Mouse (Mus musculus) forebrain, embryonic 10.5 days (tissue): ENCODE results near the gene Epc2. TPM values are rescaled to one million over a fixed set of nuclear protein-coding genes. Genes with fewer than 3 reads are reported as not detected.
"Not testable (repeated sequence)": the region's sequence is repeated elsewhere in the genome, so short reads cannot be mapped to it uniquely, and the experiment has no call there.

Experiments used
- DNase-seq: peaks from one replicate; pipeline ENCODE4 v3.0.0-alpha.2; 2017; ENCODE audit warnings: low spot score; ENCODE audit errors: extremely low spot score
- H3K27ac ChIP-seq: fragments of 300-500 bp; sonication (generic); 2 replicates; pipeline ENCODE4 v1.5.1; 2016; ENCODE audit warnings: mild to moderate bottlenecking
- H3K27me3 ChIP-seq: fragments of 300-500 bp; sonication (generic); 2 replicates; pipeline ENCODE4 v1.6.1; 2016; ENCODE audit warnings: mild to moderate bottlenecking; ENCODE audit not compliant: poor library complexity, severe bottlenecking
- H3K36me3 ChIP-seq: fragments of 300-500 bp; sonication (generic); replicated peaks from 2 replicates; pipeline ENCODE4 v1.6.1; 2016; ENCODE audit warnings: mild to moderate bottlenecking, moderate library complexity
- H3K4me1 ChIP-seq: fragments of 300-500 bp; sonication (generic); 2 replicates; pipeline ENCODE4 v1.6.1; 2016
- H3K4me3 ChIP-seq: fragments of 300-500 bp; sonication (generic); 2 replicates; pipeline ENCODE4 v1.5.1; 2016; ENCODE audit warnings: mild to moderate bottlenecking, moderate library complexity
- H3K9me3 ChIP-seq: fragments of 300-500 bp; sonication (generic); 2 replicates; pipeline ENCODE4 v1.6.1; 2016; ENCODE audit warnings: mild to moderate bottlenecking, moderate library complexity
- WGBS: fragments of 180-500 bp; shearing (Covaris S2); methylation state at CpG from one replicate; pipeline ENCODE4 v1.1.7; 2016; 5-methylcytosine and 5-hydroxymethylcytosine counted together
- polyA plus RNA-seq: library from polyadenylated mRNA; unstranded; fragments of >200 nt; fragmentation: Nextera tagmentation; extraction: Ambion mirVana; gene quantifications from 2 replicates; pipeline ENCODE4 v1.2.1, GENCODE M21; 2016

Gene Epc2
- polyA plus RNA-seq, 1 experiment from 2014 or later, result 8.6 TPM

- WGBS, result 84% methylated on average over 4 of the region's 4 CpGs
- Histone ChIP-seq H3K4me1 (peaks cover 8% of the 10 kb centered on the region), H3K36me3 (no peaks in the 10 kb centered on the region), H3K9me3 (no peaks in the 10 kb centered on the region), H3K27ac (no peak overlapping the region), H3K27me3 (no peaks in the 10 kb centered on the region), H3K4me3 (no peak overlapping the region)
- DNase-seq, result no peak
These were observed 50.1 kb downstream of the Epc2 start for GRCm38 (mm10) chr2:49501435-49501834.

GRCm38 (mm10) chr2:49503596-49503995, 52.3 kb downstream of the Epc2 start:
- DNase-seq, result no peak
- 68% methylated on average over 3 of the region's 3 CpGs for WGBS
- Histone ChIP-seq H3K4me1 (no peaks in the 10 kb centered on the region), H3K27ac (no peak overlapping the region), H3K27me3 (no peaks in the 10 kb centered on the region), H3K9me3 (no peaks in the 10 kb centered on the region), H3K4me3 (no peak overlapping the region), H3K36me3 (no peaks in the 10 kb centered on the region)

- H3K27me3 ChIP-seq, H3K27ac ChIP-seq, H3K4me1 ChIP-seq, H3K4me3 ChIP-seq, H3K9me3 ChIP-seq, DNase-seq, H3K36me3 ChIP-seq: not testable (repeated sequence)
- WGBS, result 93% methylated on average over 1 of the region's 1 CpGs
These were observed 53.9 kb downstream of the Epc2 start for GRCm38 (mm10) chr2:49505151-49505550.

GRCm38 (mm10) chr2:49510832-49511231, 59.5 kb downstream of the Epc2 start:
- no peak overlapping the region for H3K27ac ChIP-seq
- H3K4me3 ChIP-seq, result no peak overlapping the region
- H3K4me1 ChIP-seq, result peaks cover 14% of the 10 kb centered on the region
- H3K36me3 ChIP-seq, result 0 out of 2 replicates have a peak, but pooled peaks cover 5% of the 10 kb centered on the region
- WGBS, result 60% methylated on average over 1 of the region's 1 CpGs
- H3K9me3 ChIP-seq, result no peaks in the 10 kb centered on the region
- DNase-seq, result no peak
- H3K27me3 ChIP-seq, result no peaks in the 10 kb centered on the region

- WGBS, result 81% methylated on average over 2 of the region's 2 CpGs
- 0 out of 2 replicates have a peak, but pooled peaks cover 5% of the 10 kb centered on the region for H3K36me3 ChIP-seq
- H3K27me3 ChIP-seq, result no peaks in the 10 kb centered on the region
- H3K4me3 ChIP-seq, result no peak overlapping the region
- H3K27ac ChIP-seq, result no peak overlapping the region
- H3K4me1 ChIP-seq, result peaks cover 3% of the 10 kb centered on the region; the same call in 1 of the 2 replicates
- no peak for DNase-seq
- H3K9me3 ChIP-seq, result no peaks in the 10 kb centered on the region
These were observed 64.7 kb downstream of the Epc2 start for GRCm38 (mm10) chr2:49516011-49516410.

- Histone ChIP-seq H3K9me3 (no peaks in the 10 kb centered on the region), H3K27me3 (no peaks in the 10 kb centered on the region), H3K4me3 (no peak overlapping the region), H3K27ac (no peak overlapping the region), H3K4me1 (peaks cover 2% of the 10 kb centered on the region; the same call in 1 of the 2 replicates), H3K36me3 (peaks cover 19% of the 10 kb centered on the region)
- DNase-seq, result no peak
- 86% methylated on average over 2 of the region's 2 CpGs for WGBS
These were observed 69.1 kb downstream of the Epc2 start for GRCm38 (mm10) chr2:49520409-49520808.

GRCm38 (mm10) chr2:49520989-49521388, 69.7 kb downstream of the Epc2 start:
- DNase-seq, result no peak
- no peaks in the 10 kb centered on the region for H3K4me1 ChIP-seq
- H3K36me3 ChIP-seq, result peaks cover 17% of the 10 kb centered on the region
- H3K9me3 ChIP-seq, result no peaks in the 10 kb centered on the region
- WGBS, result 92% methylated on average over 1 of the region's 1 CpGs
- H3K27ac ChIP-seq, result no peak overlapping the region
- H3K4me3 ChIP-seq, result no peak overlapping the region
- H3K27me3 ChIP-seq, result no peaks in the 10 kb centered on the region

- no peaks in the 10 kb centered on the region for H3K27me3 ChIP-seq
- H3K9me3 ChIP-seq, result no peaks in the 10 kb centered on the region
- 81% methylated on average over 2 of the region's 2 CpGs for WGBS
- H3K4me1 ChIP-seq, result no peaks in the 10 kb centered on the region
- no peak overlapping the region for H3K27ac ChIP-seq
- H3K36me3 ChIP-seq, result peaks cover 17% of the 10 kb centered on the region
- DNase-seq, result no peak
- H3K4me3 ChIP-seq, result no peak overlapping the region
These were observed 70.3 kb downstream of the Epc2 start for GRCm38 (mm10) chr2:49521564-49521963.

GRCm38 (mm10) chr2:49522578-49522977, 71.3 kb downstream of the Epc2 start:
- H3K4me1 ChIP-seq, result no peaks in the 10 kb centered on the region
- H3K27ac ChIP-seq, result no peak overlapping the region
- no peaks in the 10 kb centered on the region for H3K27me3 ChIP-seq
- no peaks in the 10 kb centered on the region for H3K9me3 ChIP-seq
- peaks cover 17% of the 10 kb centered on the region for H3K36me3 ChIP-seq
- H3K4me3 ChIP-seq, result no peak overlapping the region
- 71% methylated on average over 4 of the region's 4 CpGs for WGBS
- no peak for DNase-seq

GRCm38 (mm10) chr2:49537147-49537546, 85.9 kb downstream of the Epc2 start:
- H3K27ac ChIP-seq, result no peak overlapping the region
- WGBS, result 94% methylated on average over 6 of the region's 6 CpGs
- H3K27me3 ChIP-seq, result no peaks in the 10 kb centered on the region
- no peaks in the 10 kb centered on the region for H3K4me1 ChIP-seq
- peaks cover 46% of the 10 kb centered on the region for H3K36me3 ChIP-seq
- no peaks in the 10 kb centered on the region for H3K9me3 ChIP-seq
- no peak for DNase-seq
- H3K4me3 ChIP-seq, result no peak overlapping the region

- Histone ChIP-seq H3K9me3 (no peaks in the 10 kb centered on the region), H3K4me3 (no peak overlapping the region), H3K36me3 (peaks cover 45% of the 10 kb centered on the region), H3K27ac (no peak overlapping the region), H3K27me3 (no peaks in the 10 kb centered on the region), H3K4me1 (no peaks in the 10 kb centered on the region)
- DNase-seq, result no peak
- WGBS, result 71% methylated on average over 2 of the region's 2 CpGs
These were observed 86.8 kb downstream of the Epc2 start for GRCm38 (mm10) chr2:49538056-49538455.

GRCm38 (mm10) chr2:49539745-49540144, 88.5 kb downstream of the Epc2 start:
- H3K36me3 ChIP-seq, result peaks cover 40% of the 10 kb centered on the region
- no peak for DNase-seq
- no peak overlapping the region for H3K27ac ChIP-seq
- no peaks in the 10 kb centered on the region for H3K9me3 ChIP-seq
- H3K4me1 ChIP-seq, result no peaks in the 10 kb centered on the region
- WGBS, result 93% methylated on average over 2 of the region's 2 CpGs
- H3K27me3 ChIP-seq, result no peaks in the 10 kb centered on the region
- H3K4me3 ChIP-seq, result no peak overlapping the region

GRCm38 (mm10) chr2:49547813-49548212, 96.5 kb downstream of the Epc2 start:
- no peaks in the 10 kb centered on the region for H3K4me1 ChIP-seq
- H3K4me3 ChIP-seq, result no peak overlapping the region
- no peaks in the 10 kb centered on the region for H3K9me3 ChIP-seq
- H3K27me3 ChIP-seq, result no peaks in the 10 kb centered on the region
- H3K36me3 ChIP-seq, result peaks cover 69% of the 10 kb centered on the region
- 88% methylated on average over 5 of the region's 5 CpGs for WGBS
- DNase-seq, result no peak
- H3K27ac ChIP-seq, result no peak overlapping the region

- no peaks in the 10 kb centered on the region for H3K9me3 ChIP-seq
- H3K27ac ChIP-seq, result no peak overlapping the region
- no peak overlapping the region for H3K4me3 ChIP-seq
- no peaks in the 10 kb centered on the region for H3K27me3 ChIP-seq
- 94% methylated on average over 5 of the region's 5 CpGs for WGBS
- no peaks in the 10 kb centered on the region for H3K4me1 ChIP-seq
- peaks cover 76% of the 10 kb centered on the region for H3K36me3 ChIP-seq
- DNase-seq, result no peak
These were observed 97.2 kb downstream of the Epc2 start for GRCm38 (mm10) chr2:49548492-49548891.
